Mouse (Mus musculus) brown adipose tissue, adult 24 weeks (tissue): ENCODE data around the gene Fbxo41. TPM values are rescaled to one million over a fixed set of nuclear protein-coding genes. Genes with fewer than 3 reads are reported as not detected.
A peak's percentile ranks its signal among the peaks of the same experiment; 100 is the strongest.

ENCODE experiments used
- H3K27ac ChIP-seq: fragments of 200-500 bp; replicated peaks from 2 replicates; pipeline ENCODE4 v1.5.1; 2012; ENCODE audit warnings: low read depth, mild to moderate bottlenecking, low read length
- H3K4me1 ChIP-seq: fragments of 200-500 bp; 2 replicates; pipeline ENCODE4 v1.6.1; 2012; ENCODE audit warnings: low read length, mixed read lengths; ENCODE audit not compliant: control insufficient read depth, insufficient read depth, insufficient read length
- H3K4me3 ChIP-seq: fragments of 200-500 bp; 2 replicates; pipeline ENCODE4 v1.5.1; 2012; ENCODE audit warnings: low read depth, mild to moderate bottlenecking, low read length, moderate library complexity; ENCODE audit not compliant: insufficient read depth
- polyA plus RNA-seq: library from polyadenylated mRNA; stranded (reverse); fragments of >200 nt; gene quantifications from 2 replicates; pipeline ENCODE4 v1.2.4, GENCODE M21; 2012; ENCODE audit not compliant: missing spikeins, insufficient read depth, insufficient read length

Gene Fbxo41
- polyA plus RNA-seq, 1 experiment = not detected

DNA sequence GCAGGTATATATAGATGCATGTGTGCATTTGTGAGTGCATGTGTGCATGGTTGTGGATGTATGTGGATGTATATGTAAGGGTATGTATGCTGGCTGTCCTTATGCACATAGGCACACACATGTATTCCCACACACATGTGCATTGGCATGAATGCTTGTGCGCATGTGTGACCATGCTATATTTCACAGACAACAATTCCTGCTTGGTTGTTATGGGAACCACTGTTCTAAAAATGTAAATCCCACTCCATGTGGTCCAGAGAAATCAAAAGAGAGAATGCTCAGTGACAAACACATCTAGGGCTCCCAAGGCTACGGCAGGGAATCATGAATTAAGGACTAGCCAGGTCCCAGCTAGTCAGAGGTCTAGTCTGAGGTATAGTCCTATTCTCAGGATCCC, 2.1 kb upstream of the Fbxo41 start:
- H3K4me3 ChIP-seq = no peak overlapping the region
- no peak overlapping the region for H3K27ac ChIP-seq
- H3K4me1 ChIP-seq = no peaks in the 10 kb centered on the region

DNA sequence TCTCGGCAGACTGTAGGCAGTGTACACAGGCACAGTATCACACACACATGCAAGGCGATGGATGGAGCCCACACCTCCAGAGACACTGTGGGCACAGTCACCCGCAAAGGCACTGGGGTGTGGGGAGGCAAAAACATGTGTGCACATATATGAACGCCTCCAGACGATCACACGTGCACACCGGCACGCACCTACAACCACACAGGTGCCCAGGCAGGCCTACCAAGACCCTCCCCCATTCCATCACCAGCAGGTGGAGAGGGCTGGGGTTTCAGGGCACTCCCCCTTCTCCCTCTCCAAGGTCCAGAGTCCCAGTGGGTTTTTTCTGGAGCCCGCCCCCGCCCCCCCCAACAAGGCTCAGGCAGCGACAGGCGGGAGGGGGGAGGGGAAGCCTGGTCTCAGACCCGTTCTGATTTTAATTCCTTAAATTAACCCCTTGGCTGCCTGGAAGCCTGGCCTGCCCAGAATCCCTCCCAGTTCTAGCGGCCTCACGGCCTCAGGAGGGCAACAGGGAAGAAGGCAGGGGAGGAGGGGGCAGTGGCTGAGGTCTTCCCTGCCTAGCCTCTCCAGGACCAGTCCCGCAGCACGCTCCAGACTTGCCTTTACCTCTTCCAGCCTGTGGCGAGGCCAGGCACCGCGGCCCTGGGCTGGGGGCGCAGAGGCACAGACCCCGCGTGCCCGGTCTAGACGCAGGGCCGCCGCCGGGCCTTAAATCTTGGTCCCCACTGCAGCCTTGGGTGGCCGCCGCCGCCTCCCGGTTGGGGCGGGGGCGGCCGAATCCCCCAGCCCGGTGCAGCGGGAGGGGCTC, 487 bp downstream of the Fbxo41 start:
- no peak overlapping the region for H3K27ac ChIP-seq
- H3K4me3 ChIP-seq = peak overlapping the region; percentile 33
- no peaks in the 10 kb centered on the region for H3K4me1 ChIP-seq

GRCm38 (mm10) chr6:85501571-85502102, 1.2 kb downstream of the Fbxo41 start:
- Histone ChIP-seq H3K4me3 (no peak overlapping the region), H3K4me1 (no peaks in the 10 kb centered on the region), H3K27ac (no peak overlapping the region)

DNA sequence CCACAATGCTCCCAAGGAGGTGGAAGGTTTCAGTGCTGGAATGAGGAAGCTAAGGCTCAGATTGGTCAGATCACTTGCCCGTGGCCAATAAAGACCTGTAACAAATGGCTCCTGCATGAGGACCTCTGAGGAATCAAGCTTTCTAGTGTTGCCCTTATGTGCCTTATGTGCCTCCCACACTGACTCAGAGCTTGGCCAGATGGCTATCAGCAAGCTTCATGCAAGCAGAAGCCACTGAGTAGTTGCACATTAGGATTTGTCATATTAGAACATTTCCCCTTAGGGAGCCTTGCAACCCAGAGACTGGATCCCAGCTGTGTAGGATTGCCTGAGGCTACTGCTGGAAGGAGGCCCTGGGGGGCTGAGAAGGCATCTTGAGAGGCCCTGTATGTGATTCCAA, 2.4 kb downstream of the Fbxo41 start:
- Histone ChIP-seq H3K27ac (no peak overlapping the region), H3K4me3 (no peak overlapping the region), H3K4me1 (no peaks in the 10 kb centered on the region)

DNA sequence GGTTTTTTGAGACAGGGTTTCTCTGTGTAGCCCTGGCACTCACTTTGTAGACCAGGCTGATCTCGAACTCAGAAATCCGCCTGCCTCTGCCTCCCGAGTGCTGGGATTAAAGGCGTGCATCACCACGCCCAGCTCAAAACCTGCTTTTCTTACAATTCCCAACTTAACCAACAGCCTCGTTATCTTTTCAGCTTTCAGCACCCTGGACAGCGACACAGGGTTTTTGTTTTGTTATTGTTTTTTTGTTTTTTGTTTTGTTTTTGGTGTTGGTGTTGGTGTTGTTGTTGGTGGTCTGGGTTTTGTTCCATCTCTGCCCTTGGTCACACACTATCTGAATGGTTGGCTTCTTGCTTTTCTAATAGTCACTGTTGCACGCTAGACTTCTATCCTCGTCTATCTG, 4.6 kb downstream of the Fbxo41 start:
- no peak overlapping the region for H3K4me3 ChIP-seq
- no peaks in the 10 kb centered on the region for H3K4me1 ChIP-seq
- H3K27ac ChIP-seq = no peak overlapping the region

DNA sequence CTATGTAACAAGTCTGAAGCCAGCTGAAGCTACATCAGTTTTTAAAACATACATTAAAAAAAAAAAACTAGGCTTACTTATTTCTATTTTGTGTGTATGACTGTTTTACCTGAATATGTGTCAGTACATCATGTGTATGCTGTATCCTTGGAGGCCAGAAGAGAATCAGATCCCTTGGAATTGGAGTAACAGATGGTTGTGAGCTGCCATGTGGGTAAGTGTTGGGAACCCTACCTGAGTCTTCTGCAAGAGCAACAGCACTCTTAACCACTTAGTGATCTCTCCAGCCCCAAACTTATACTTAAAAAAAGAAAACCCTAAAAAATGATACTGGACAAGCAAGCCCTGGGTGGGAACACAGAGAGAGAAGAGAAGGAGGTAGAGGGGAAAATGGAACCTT, 5.8 kb downstream of the Fbxo41 start:
- Histone ChIP-seq H3K4me3 (no peak overlapping the region), H3K27ac (no peak overlapping the region), H3K4me1 (no peaks in the 10 kb centered on the region)

DNA sequence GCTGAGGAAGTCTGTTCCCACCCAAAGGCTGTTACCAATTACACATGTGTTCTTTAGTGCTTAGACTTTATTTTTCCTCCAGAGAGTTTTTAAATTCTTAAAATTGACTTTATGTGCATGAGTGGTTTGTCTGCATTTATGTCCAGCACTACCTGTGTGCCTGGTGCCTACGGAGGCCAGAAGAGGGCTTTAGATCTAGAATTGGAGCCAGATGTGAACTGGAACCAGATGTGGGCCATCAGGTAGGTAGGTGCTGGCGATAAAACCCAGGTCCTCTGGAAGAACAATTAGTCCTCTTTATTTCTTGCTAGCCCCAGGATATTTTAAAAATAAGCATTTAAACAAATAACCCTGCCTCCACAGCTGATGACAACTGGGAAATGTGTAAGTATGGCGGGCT, 11.2 kb downstream of the Fbxo41 start:
- no peaks in the 10 kb centered on the region for H3K4me1 ChIP-seq
- H3K27ac ChIP-seq = no peak overlapping the region
- H3K4me3 ChIP-seq = no peak overlapping the region

DNA sequence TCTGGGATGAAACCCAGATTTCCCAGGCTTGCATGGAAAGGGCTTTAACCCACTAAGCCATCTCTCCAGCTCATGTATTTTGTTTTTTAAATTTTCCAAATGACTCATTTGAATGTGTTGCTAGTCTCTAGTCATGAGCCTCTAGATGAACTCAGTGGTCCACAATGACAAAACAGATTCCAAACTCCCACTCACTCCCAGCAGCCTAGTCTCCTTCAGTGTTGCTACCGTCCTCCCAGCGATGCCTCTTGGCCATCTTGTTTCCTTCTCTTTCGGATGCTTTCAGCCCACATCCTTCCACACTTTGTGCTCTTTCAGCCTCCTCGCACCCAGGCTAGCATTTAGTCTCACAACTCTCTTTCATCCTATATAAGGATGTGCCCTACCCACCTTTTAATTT, 12.5 kb downstream of the Fbxo41 start:
- no peak overlapping the region for H3K4me3 ChIP-seq
- H3K4me1 ChIP-seq = no peaks in the 10 kb centered on the region
- H3K27ac ChIP-seq = no peak overlapping the region

- no peaks in the 10 kb centered on the region for H3K4me1 ChIP-seq
- H3K4me3 ChIP-seq = no peak overlapping the region
- H3K27ac ChIP-seq = no peak overlapping the region
Measured at GRCm38 (mm10) chr6:85489717-85490116, 13.1 kb downstream of the Fbxo41 start.

GRCm38 (mm10) chr6:85488510-85488909, 14.3 kb downstream of the Fbxo41 start:
- Histone ChIP-seq H3K4me1 (no peaks in the 10 kb centered on the region), H3K27ac (no peak overlapping the region), H3K4me3 (no peak overlapping the region)

DNA sequence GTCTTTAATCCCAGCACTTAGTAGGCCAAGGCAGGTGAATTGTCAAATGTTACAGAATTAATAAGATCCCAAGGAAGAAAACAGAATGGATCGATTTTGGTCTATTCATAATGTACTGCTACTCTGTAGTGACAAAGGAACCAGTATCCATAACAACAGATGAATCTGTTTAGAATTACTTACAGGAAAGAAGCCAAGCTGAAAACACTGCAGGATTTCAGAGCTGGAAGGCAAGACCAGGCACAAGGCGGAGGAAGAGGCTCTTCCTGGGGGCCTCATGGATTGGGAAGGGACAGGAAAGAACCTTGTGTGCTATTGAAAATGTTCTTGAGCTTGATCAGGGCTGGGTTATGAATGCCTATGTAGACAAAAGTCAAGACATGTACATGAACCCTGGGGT, 17.1 kb downstream of the Fbxo41 start:
- Histone ChIP-seq H3K27ac (no peak overlapping the region), H3K4me1 (no peaks in the 10 kb centered on the region), H3K4me3 (no peak overlapping the region)

DNA sequence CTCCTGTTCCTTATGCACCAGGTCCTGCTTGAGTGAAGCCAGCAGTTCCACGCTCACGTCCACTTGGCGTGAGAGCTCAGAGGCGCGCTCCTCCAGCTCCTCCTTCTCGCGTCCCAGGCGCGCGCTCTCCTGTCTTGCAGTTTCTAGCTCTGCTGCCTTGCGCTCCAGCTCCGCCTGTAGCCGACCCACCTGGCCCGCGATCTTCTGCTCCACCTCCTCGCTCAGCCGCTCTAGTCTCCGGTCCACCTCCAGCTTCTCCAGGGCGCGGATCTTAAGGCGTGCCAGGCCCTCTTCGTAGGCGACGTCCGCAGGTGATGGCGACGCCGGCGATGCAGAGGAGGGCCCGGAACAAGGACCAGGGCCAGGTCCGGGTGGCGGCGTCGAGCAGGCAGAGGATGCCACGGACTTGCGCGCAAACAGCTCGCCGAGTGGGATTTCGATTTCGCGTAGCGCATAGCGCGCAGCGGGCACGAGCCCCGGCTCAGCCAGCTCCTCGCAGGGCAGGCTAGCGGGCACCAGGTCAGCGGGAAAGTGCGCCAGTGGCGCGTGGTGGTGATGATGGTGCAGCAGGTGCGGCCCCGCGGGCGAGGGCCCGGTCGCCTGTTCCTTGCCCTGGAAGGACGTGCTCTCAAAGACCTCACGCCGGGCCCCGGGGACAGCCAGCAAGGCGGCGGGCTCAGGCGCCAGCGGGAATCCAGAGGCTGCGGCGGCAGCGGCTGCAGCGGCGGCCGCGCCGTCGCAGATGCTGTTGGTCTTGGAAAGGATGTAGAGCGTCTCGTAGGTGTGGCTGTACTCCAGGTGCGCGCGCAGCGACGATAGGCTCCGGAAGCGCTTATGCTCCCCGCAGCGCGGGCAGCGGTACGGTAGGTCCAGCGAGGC, 18.7 kb downstream of the Fbxo41 start:
- H3K4me1 ChIP-seq = no peaks in the 10 kb centered on the region
- no peak overlapping the region for H3K27ac ChIP-seq
- H3K4me3 ChIP-seq = no peak overlapping the region

- H3K27ac ChIP-seq = no peak overlapping the region
- H3K4me3 ChIP-seq = no peak overlapping the region
- H3K4me1 ChIP-seq = no peaks in the 10 kb centered on the region
Measured at GRCm38 (mm10) chr6:85480685-85481084, 22.1 kb downstream of the Fbxo41 start.

GRCm38 (mm10) chr6:85479979-85480378, 22.8 kb downstream of the Fbxo41 start:
- H3K27ac ChIP-seq = no peak overlapping the region
- no peaks in the 10 kb centered on the region for H3K4me1 ChIP-seq
- no peak overlapping the region for H3K4me3 ChIP-seq

GRCm38 (mm10) chr6:85478416-85478815, 24.4 kb downstream of the Fbxo41 start:
- H3K4me1 ChIP-seq = no peaks in the 10 kb centered on the region

More at GRCm38 (mm10) chr6:85478416-85478815, 24.4 kb downstream of the Fbxo41 start:
- H3K4me3 ChIP-seq = no peak overlapping the region
- H3K27ac ChIP-seq = no peak overlapping the region
